Mouse (Mus musculus) lung, postnatal 0 days (tissue): ENCODE data around the gene Rmi1. TPM values are rescaled to one million over a fixed set of nuclear protein-coding genes. Genes with fewer than 3 reads are reported as not detected.
"Not testable (repeated sequence)": the region's sequence is repeated elsewhere in the genome, so short reads cannot be mapped to it uniquely, and the experiment has no call there.

Experiments used
- ATAC-seq: fragments of 200-750 bp; cut with Nextera tagmentation; 2 replicates; pipeline ENCODE4 v1.8.0; 2017; ENCODE audit warnings: moderate library complexity
- DNase-seq: peaks from one replicate; pipeline ENCODE4 v3.0.0-alpha.2; 2016; ENCODE audit warnings: low spot score
- H3K27ac ChIP-seq: fragments of 300-500 bp; sonication (generic); 2 replicates; pipeline ENCODE4 v1.5.1; 2014; ENCODE audit warnings: antibody characterized with exemption, mild to moderate bottlenecking, low read length, mixed read lengths
- H3K27me3 ChIP-seq: fragments of 300-500 bp; sonication (generic); replicated peaks from 2 replicates; pipeline ENCODE4 v1.6.1; 2014; ENCODE audit warnings: low read length, mixed read lengths; ENCODE audit not compliant: insufficient read depth
- H3K36me3 ChIP-seq: fragments of 300-500 bp; sonication (generic); 2 replicates; pipeline ENCODE4 v1.6.1; 2014; ENCODE audit warnings: low read length, mixed read lengths; ENCODE audit not compliant: insufficient read depth
- H3K4me1 ChIP-seq: fragments of 300-500 bp; sonication (generic); 2 replicates; pipeline ENCODE4 v1.6.1; 2014; ENCODE audit warnings: antibody characterized with exemption, low read depth, low read length, mixed read lengths; ENCODE audit not compliant: insufficient read depth
- H3K4me2 ChIP-seq: fragments of 300-500 bp; sonication (generic); replicated peaks from 2 replicates; pipeline ENCODE4 v1.6.1; 2014; ENCODE audit warnings: low read depth, mild to moderate bottlenecking, low read length, moderate library complexity, mixed read lengths
- H3K4me3 ChIP-seq: fragments of 300-500 bp; sonication (generic); 2 replicates; pipeline ENCODE4 v1.5.1; 2014; ENCODE audit warnings: low read depth, low read length
- H3K9ac ChIP-seq: fragments of 300-500 bp; sonication (generic); replicated peaks from 2 replicates; pipeline ENCODE4 v1.6.1; 2014; ENCODE audit warnings: low read depth, mild to moderate bottlenecking
- H3K9me3 ChIP-seq: fragments of 300-500 bp; sonication (generic); 2 replicates; pipeline ENCODE4 v1.6.1; 2016; ENCODE audit warnings: low read length, mixed read lengths
- CTCF ChIP-seq: IDR thresholded peaks from 2 replicates; pipeline ENCODE4 v1.5.1; 2016; ENCODE audit warnings: antibody characterized with exemption, mild to moderate bottlenecking
- EP300 ChIP-seq: IDR thresholded peaks from 2 replicates; pipeline ENCODE4 v1.6.1; 2016; ENCODE audit warnings: antibody characterized with exemption, mild to moderate bottlenecking, control low read depth
- WGBS: fragments of 180-500 bp; shearing (Covaris S2); extraction: QIAGEN DNeasy Blood & Tissue Kit; methylation state at CpG from one replicate; pipeline ENCODE4 v1.1.7; 2014; 5-methylcytosine and 5-hydroxymethylcytosine counted together
- polyA plus RNA-seq: library from polyadenylated mRNA; unstranded; fragments of >200 nt; fragmentation: Nextera tagmentation; extraction: Ambion mirVana; gene quantifications from 2 replicates; pipeline ENCODE4 v1.2.1, GENCODE M21; 2015

Gene Rmi1
- 15.5 and 17.5 TPM in 2 replicates for polyA plus RNA-seq

- peak within 1 kb of the TSS; percentile 70 for H3K4me2 ChIP-seq
- H3K4me3 ChIP-seq = peak within 1 kb of the TSS; percentile 100
- H3K9ac ChIP-seq = peak within 1 kb of the TSS; percentile 99
- DNase-seq (peak; percentile 99), ATAC-seq (peak; percentile 93)
- H3K9me3 ChIP-seq = no peaks in the 10 kb centered on the region
- TF ChIP-seq CTCF (peak; percentile 49), EP300 (peak; percentile 75)
- WGBS = 1% methylated on average over 77 of the region's 91 CpGs
- peaks cover 9% of the 10 kb centered on the region for H3K36me3 ChIP-seq
- peak within 1 kb of the TSS; percentile 99 for H3K27ac ChIP-seq
- no peaks in the 10 kb centered on the region for H3K27me3 ChIP-seq
- H3K4me1 ChIP-seq = no peaks in the 10 kb centered on the region
Measured at GRCm38 (mm10) chr13:58402003-58402743, at the start of gene Rmi1. Gene Rmi1 (plus strand): TSS chr13:58402248.

GRCm38 (mm10) chr13:58352996-58353395 lies 49.1 kb upstream of the Rmi1 start:
- Histone ChIP-seq H3K4me1 (no peaks in the 10 kb centered on the region), H3K9ac (no peak overlapping the region), H3K27ac (no peak overlapping the region), H3K36me3 (no peaks in the 10 kb centered on the region), H3K27me3 (no peaks in the 10 kb centered on the region), H3K4me2 (no peak overlapping the region), H3K9me3 (no peaks in the 10 kb centered on the region), H3K4me3 (no peak overlapping the region)
- no peak for TF ChIP-seq EP300
- no peak for TF ChIP-seq CTCF
- ATAC-seq = no peak
- no peak for DNase-seq

GRCm38 (mm10) chr13:58358629-58359303 lies 43.3 kb upstream of the Rmi1 start, which contains the start of gene Kif27:
Gene Kif27 (minus strand): TSS chr13:58359122.
- Histone ChIP-seq H3K27me3 (no peaks in the 10 kb centered on the region), H3K27ac (0 out of 2 replicates have a peak within 1 kb of the TSS, but pooled peaks have one; percentile 45), H3K4me3 (peak within 1 kb of the TSS; percentile 51), H3K9ac (peak within 1 kb of the TSS; percentile 5; the same call in 1 of the 2 replicates), H3K4me2 (peak within 1 kb of the TSS; percentile 97), H3K36me3 (no peaks in the 10 kb centered on the region), H3K9me3 (no peaks in the 10 kb centered on the region), H3K4me1 (no peaks in the 10 kb centered on the region)
- DNase-seq = peak; percentile 95
- TF ChIP-seq EP300 (no peak), CTCF (no peak)
- under 1% methylated on average over 57 of the region's 85 CpGs for WGBS
- ATAC-seq = peak; percentile 99

GRCm38 (mm10) chr13:58359304-58359653 lies 42.8 kb upstream of the Rmi1 start:
- Histone ChIP-seq H3K27me3 (no peaks in the 10 kb centered on the region), H3K4me1 (no peaks in the 10 kb centered on the region), H3K4me3 (peak overlapping the region; percentile 51; the same call in 1 of the 2 replicates), H3K27ac (0 out of 2 replicates have a peak overlapping the region, but pooled peaks have one; percentile 45), H3K9ac (no peak overlapping the region), H3K36me3 (no peaks in the 10 kb centered on the region), H3K9me3 (no peaks in the 10 kb centered on the region), H3K4me2 (peak overlapping the region; percentile 97)
- no peak for TF ChIP-seq CTCF
- no peak for TF ChIP-seq EP300
- ATAC-seq = peak; percentile 50
- WGBS = 4% methylated on average over 7 of the region's 7 CpGs
- no peak for DNase-seq

GRCm38 (mm10) chr13:58364353-58365175 lies 37.5 kb upstream of the Rmi1 start:
- 51% methylated on average over 8 of the region's 8 CpGs for WGBS
- ATAC-seq = no peak

GRCm38 (mm10) chr13:58365179-58365578 lies 36.9 kb upstream of the Rmi1 start:
- not testable (repeated sequence) for H3K36me3 ChIP-seq, H3K4me3 ChIP-seq, H3K27me3 ChIP-seq, H3K9me3 ChIP-seq, H3K27ac ChIP-seq, DNase-seq, ATAC-seq, H3K9ac ChIP-seq, H3K4me1 ChIP-seq, H3K4me2 ChIP-seq
- 74% methylated on average over 8 of the region's 8 CpGs for WGBS

More at GRCm38 (mm10) chr13:58364353-58365175, 37.5 kb upstream of the Rmi1 start:
- no peaks in the 10 kb centered on the region for H3K4me1 ChIP-seq
- no peaks in the 10 kb centered on the region for H3K27me3 ChIP-seq
- DNase-seq = no peak
- no peak overlapping the region for H3K4me3 ChIP-seq
- no peak overlapping the region for H3K27ac ChIP-seq
- no peak for TF ChIP-seq EP300
- TF ChIP-seq CTCF = no peak
- no peak overlapping the region for H3K4me2 ChIP-seq
- H3K9ac ChIP-seq = no peak overlapping the region
- no peaks in the 10 kb centered on the region for H3K36me3 ChIP-seq
- no peaks in the 10 kb centered on the region for H3K9me3 ChIP-seq
